9 mouse cellular contexts compared by ENCODE assay signal in the genomic region with DNA sequence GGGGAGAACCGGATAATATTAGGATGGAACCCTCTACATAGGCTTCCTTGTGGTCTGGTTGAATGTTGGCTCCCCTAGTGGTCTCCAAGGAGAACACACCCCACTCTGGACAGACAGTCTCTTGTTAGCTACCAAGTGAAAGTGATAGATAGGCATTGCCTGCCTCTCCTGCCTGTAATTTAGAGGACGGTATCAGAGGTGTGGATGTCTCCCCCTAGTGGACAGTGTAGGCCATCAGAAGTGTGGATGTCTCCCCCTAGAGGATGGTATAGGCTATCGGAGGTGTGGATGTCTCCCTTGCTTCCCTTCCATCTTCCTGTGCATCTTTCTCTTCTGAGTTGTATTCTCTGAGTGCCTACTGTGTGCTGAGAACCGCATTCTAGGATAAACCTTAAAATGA. TPM values are rescaled to one million over a fixed set of nuclear protein-coding genes. Genes with fewer than 3 reads are reported as not detected.
DNase-seq lines count a peak whose midpoint lies in the region; TF ChIP-seq lines count a peak whose summit lies in the region.
"Had no signal": no experiment of that assay in that cellular context is flagged by ENCODE, and none has a peak within 500 bp of the region (broad histone marks: within the 10 kb centered on the region; RNA-seq: fewer than 3 reads in every experiment).

No protein-coding gene starts in this region.

- H3K27ac ChIP-seq in ES-Bruce4 (ENCODE audit: insufficient read depth, low read length) = no peak overlapping the region
- H3K27ac ChIP-seq in heart, embryonic 10.5 days = no peak overlapping the region
- H3K27ac ChIP-seq: limb, embryonic 13.5 days had no signal

- H3K36me3 ChIP-seq in ES-Bruce4 (ENCODE audit: control insufficient read depth, insufficient read depth, low read length, poor library complexity, severe bottlenecking) = no peaks in the 10 kb centered on the region
- no peaks in the 10 kb centered on the region for H3K36me3 ChIP-seq in heart, embryonic 10.5 days
- H3K36me3 ChIP-seq: limb, embryonic 13.5 days had no signal

- 23% methylated on average over 4 of the region's 4 CpGs for WGBS in heart, embryonic 10.5 days
- 22% methylated on average over 4 of the region's 4 CpGs for WGBS in large intestine, adult 2 months
- 29% methylated on average over 4 of the region's 4 CpGs for WGBS in lung, adult 2 months

- no peaks in the 10 kb centered on the region for H3K9me3 ChIP-seq in ES-Bruce4 (replicated peaks; ENCODE audit: control insufficient read depth, insufficient read depth, low read length, poor library complexity, severe bottlenecking)
- H3K9me3 ChIP-seq in heart, embryonic 10.5 days = no peaks in the 10 kb centered on the region
- H3K9me3 ChIP-seq: limb, embryonic 13.5 days had no signal

- TF ChIP-seq POLR2A in ES-Bruce4 (IDR thresholded peaks at IDR 0.05; ENCODE audit: insufficient read depth, low read length) = no peak
- TF ChIP-seq POLR2A in lung, adult 2 months (IDR thresholded peaks at IDR 0.05; ENCODE audit: borderline replicate concordance, extremely low read depth, low read depth, low read length) = no peak

- no peaks in the 10 kb centered on the region for H3K27me3 ChIP-seq in ES-Bruce4 (ENCODE audit: control insufficient read depth, insufficient read depth, low read length, poor library complexity, severe bottlenecking)
- H3K27me3 ChIP-seq in heart, embryonic 10.5 days (ENCODE audit: insufficient read depth, poor library complexity, severe bottlenecking) = peaks cover 39% of the 10 kb centered on the region
- H3K27me3 ChIP-seq: limb, embryonic 13.5 days had no signal

- H3K4me3 ChIP-seq in ES-Bruce4 (ENCODE audit: low read depth, low read length) = no peak overlapping the region
- H3K4me3 ChIP-seq in heart, embryonic 10.5 days = no peak overlapping the region
- H3K4me3 ChIP-seq in lung, adult 2 months (replicated peaks; ENCODE audit: extremely low read depth, low read depth, low read length) = no peak overlapping the region
- H3K4me3 ChIP-seq: limb, embryonic 13.5 days had no signal

- no peaks in the 10 kb centered on the region for H3K4me1 ChIP-seq in ES-Bruce4 (ENCODE audit: control insufficient read depth, insufficient read depth, low read length)
- H3K4me1 ChIP-seq in heart, embryonic 10.5 days = no peaks in the 10 kb centered on the region
- H3K4me1 ChIP-seq in lung, adult 2 months (ENCODE audit: control insufficient read depth, insufficient read depth, low read length) = no peaks in the 10 kb centered on the region
- H3K4me1 ChIP-seq: limb, embryonic 13.5 days had no signal

- TF ChIP-seq EP300 in ES-Bruce4 (IDR thresholded peaks at IDR 0.05; ENCODE audit: insufficient read depth, low read depth, low read length) = no peak

- H3K9ac ChIP-seq in ES-Bruce4 (ENCODE audit: low read depth, poor library complexity, severe bottlenecking) = no peak overlapping the region
- H3K9ac ChIP-seq: limb, embryonic 13.5 days had no signal

- DNase-seq in adrenal gland, postnatal 10 days = peak; percentile 78
- DNase-seq in embryo, embryonic 9.5 days (ENCODE audit: extremely low spot score) = peak; percentile 72
- DNase-seq in heart, embryonic 10.5 days (ENCODE audit: low spot score) = peak; percentile 83
- DNase-seq in large intestine, adult 2 months (ENCODE audit: low read depth, low spot score) = peak; percentile 76
- peak; percentile 31 for DNase-seq in lung, adult 2 months
- DNase-seq in ovary, postnatal 14 days (ENCODE audit: low spot score) = peak; percentile 54
- DNase-seq in thymus, postnatal 36 days = peak; percentile 67 to 69

- peak; percentile 100 for TF ChIP-seq CTCF in ES-Bruce4 (IDR thresholded peaks at IDR 0.05; ENCODE audit: low read depth, low read length)
- TF ChIP-seq CTCF in lung, adult 2 months (IDR thresholded peaks at IDR 0.05; ENCODE audit: insufficient read depth, low read length) = peak; percentile 99

RNA-seq across cellular contexts. Expression of gene Ddost, which starts 21.7 kb away (rescaled TPM):
- 112 and 122 TPM in 2 replicates for polyA plus RNA-seq in ES-Bruce4 (2011; ENCODE audit: insufficient read depth, insufficient read length, low read depth, missing spikeins)
- 100 to 1,000 TPM; 118 to 129 TPM for total RNA-seq in adrenal gland, postnatal 10 days (2021)
- polyA plus RNA-seq in heart, embryonic 10.5 days (2016; fragmentation: Nextera tagmentation; extraction: Ambion mirVana) = 340 and 349 TPM in 2 replicates
- 305 and 340 TPM in 2 replicates for polyA plus RNA-seq in large intestine, adult 2 months (2012; rRNA removed)
- 194 and 198 TPM in 2 replicates for polyA plus RNA-seq in lung, adult 2 months (2012; rRNA removed)

RNA-seq across cellular contexts. Expression of gene Kif17, which starts 32.6 kb away (rescaled TPM):
- polyA plus RNA-seq in ES-Bruce4 (2011; ENCODE audit: insufficient read depth, insufficient read length, low read depth, missing spikeins) = 0.66 and 0.81 TPM in 2 replicates
- 1 to 10 TPM; 3.1 to 3.5 TPM for total RNA-seq in adrenal gland, postnatal 10 days (2021)
- polyA plus RNA-seq in heart, embryonic 10.5 days (2016; fragmentation: Nextera tagmentation; extraction: Ambion mirVana) = 0.60 and 0.64 TPM in 2 replicates
- 0.23 and 0.31 TPM in 2 replicates for polyA plus RNA-seq in large intestine, adult 2 months (2012; rRNA removed)
- 0.70 and 0.91 TPM in 2 replicates for polyA plus RNA-seq in lung, adult 2 months (2012; rRNA removed)

RNA-seq across cellular contexts. Expression of gene Sh2d5, which starts 32.6 kb away (rescaled TPM):
- 3.2 and 4.7 TPM in 2 replicates for polyA plus RNA-seq in ES-Bruce4 (2011; ENCODE audit: insufficient read depth, insufficient read length, low read depth, missing spikeins)
- total RNA-seq in adrenal gland, postnatal 10 days (2021) = 1 to 10 TPM; 1.2 to 1.6 TPM
- polyA plus RNA-seq in heart, embryonic 10.5 days (2016; fragmentation: Nextera tagmentation; extraction: Ambion mirVana) = 0.65 and 0.89 TPM in 2 replicates
- polyA plus RNA-seq in large intestine, adult 2 months (2012; rRNA removed) = 0.63 and 0.73 TPM in 2 replicates
- polyA plus RNA-seq in lung, adult 2 months (2012; rRNA removed) = 0.22 and 0.28 TPM in 2 replicates

RNA-seq across cellular contexts. Expression of gene Pink1, which starts 43.3 kb away (rescaled TPM):
- polyA plus RNA-seq in ES-Bruce4 (2011; ENCODE audit: insufficient read depth, insufficient read length, low read depth, missing spikeins) = 23.3 and 23.4 TPM in 2 replicates
- total RNA-seq in adrenal gland, postnatal 10 days (2021) = 100 to 1,000 TPM; 171 to 188 TPM
- polyA plus RNA-seq in heart, embryonic 10.5 days (2016; fragmentation: Nextera tagmentation; extraction: Ambion mirVana) = 27.8 and 42.2 TPM in 2 replicates
- polyA plus RNA-seq in large intestine, adult 2 months (2012; rRNA removed) = 61.3 and 82.2 TPM in 2 replicates
- 178 and 182 TPM in 2 replicates for polyA plus RNA-seq in lung, adult 2 months (2012; rRNA removed)

Comparison
In these comparisons a context has a peak if more than half of its experiments do, and no peak if none do; other contexts are left out.
1. DNase-seq: peak in every context shown above with its lines; median percentile 83 in heart, embryonic 10.5 days; 78 in adrenal gland, postnatal 10 days; 76 in large intestine, adult 2 months; 72 in embryo, embryonic 9.5 days; 68 in thymus, postnatal 36 days; 54 in ovary, postnatal 14 days; 31 in lung, adult 2 months.